Mouse (Mus musculus) myocyte (in vitro differentiated cells): ENCODE measurements at regions not wholly inside any gene's neighbourhood (a gene's known extent, or its start where the extent isn't known, plus 50 kb on each side); places are given as distances from the start of the nearest gene placed in this dataset.

ENCODE experiments used
- CEBPB ChIP-seq: IDR thresholded peaks from 2 replicates; pipeline ENCODE4 v1.6.1; 2011; ENCODE audit warnings: mild to moderate bottlenecking, moderate library complexity; ENCODE audit not compliant: poor library complexity, insufficient read depth, severe bottlenecking
- E2F4 ChIP-seq: IDR thresholded peaks from one replicate; pipeline ENCODE4 v1.6.1; 2011; ENCODE audit warnings: mild to moderate bottlenecking, control low read depth, moderate library complexity; ENCODE audit not compliant: insufficient read depth
- MAX ChIP-seq: IDR thresholded peaks from one replicate; pipeline ENCODE4 v1.6.1; 2011; ENCODE audit warnings: low read depth, mild to moderate bottlenecking, control low read depth
- MYOD1 ChIP-seq, 3 experiments: IDR thresholded peaks; one replicate each; pipeline ENCODE4 v1.6.1; 2011; ENCODE audit warnings: control low read depth in 2 of 3, low read depth in 2 of 3, mild to moderate bottlenecking in 2 of 3, moderate library complexity in 1 of 3; ENCODE audit not compliant: insufficient read length in 2 of 3, control insufficient read depth in 1 of 3
- MYOG ChIP-seq, 3 experiments: IDR thresholded peaks; one replicate each; pipeline ENCODE4 v1.6.1; 2011; ENCODE audit warnings: control low read depth in 2 of 3, low read depth in 2 of 3, mild to moderate bottlenecking in 2 of 3; ENCODE audit not compliant: insufficient read length in 2 of 3, control insufficient read depth in 1 of 3, insufficient read depth in 1 of 3
- POLR2A ChIP-seq: IDR thresholded peaks from one replicate; pipeline ENCODE4 v1.6.1; 2011; ENCODE audit warnings: low read depth, mild to moderate bottlenecking, control low read depth, moderate library complexity; ENCODE audit not compliant: insufficient read length
- POLR2AphosphoS2 ChIP-seq: IDR thresholded peaks from one replicate; pipeline ENCODE4 v1.6.1; 2011; ENCODE audit warnings: low read depth, control low read depth; ENCODE audit not compliant: insufficient read length
- REST ChIP-seq: IDR thresholded peaks from one replicate; pipeline ENCODE4 v1.6.1; 2011; ENCODE audit warnings: mild to moderate bottlenecking, control low read depth, moderate library complexity; ENCODE audit not compliant: insufficient read depth, insufficient read length
- SRF ChIP-seq: IDR thresholded peaks from one replicate; pipeline ENCODE4 v1.6.1; 2011; ENCODE audit warnings: low read depth; ENCODE audit not compliant: control insufficient read depth, insufficient read length
- TCF12 ChIP-seq: IDR thresholded peaks from one replicate; pipeline ENCODE4 v1.6.1; 2011; ENCODE audit warnings: mild to moderate bottlenecking, control low read depth; ENCODE audit not compliant: poor library complexity, insufficient read depth, severe bottlenecking
- TCF3 ChIP-seq: IDR thresholded peaks from one replicate; pipeline ENCODE4 v1.6.1; 2011; ENCODE audit warnings: low read depth, control low read depth; ENCODE audit not compliant: insufficient read length
- USF1 ChIP-seq: IDR thresholded peaks from one replicate; pipeline ENCODE4 v1.6.1; 2011; ENCODE audit warnings: low read depth, mild to moderate bottlenecking, control low read depth, moderate library complexity

GRCm38 (mm10) chr9:30765017-30765569 is 157.2 kb downstream of the Adamts15 start:
- TF ChIP-seq MYOD1 (IDR thresholded peaks at IDR 0.05; ENCODE audit: control insufficient read depth in 1 of 3, insufficient read length in 2 of 3, low read depth in 2 of 3) (no peak), REST (no peak), USF1 (no peak), POLR2A (no peak), TCF12 (no peak), MAX (no peak), POLR2AphosphoS2 (no peak), E2F4 (no peak), TCF3 (no peak), CEBPB (no peak), MYOG (IDR thresholded peaks at IDR 0.05; ENCODE audit: control insufficient read depth in 1 of 3, insufficient read depth in 1 of 3, insufficient read length in 2 of 3, low read depth in 2 of 3) (no peak), SRF (no peak)
